Mouse (Mus musculus) liver, embryonic 14.5 days (tissue): ENCODE measurements around the gene Igdcc3.

Source experiments
- CTCF ChIP-seq: IDR thresholded peaks from 2 replicates; pipeline ENCODE4 v1.5.1; 2016; ENCODE audit warnings: antibody characterized with exemption, low read depth, control low read depth
- EP300 ChIP-seq: IDR thresholded peaks from 2 replicates; pipeline ENCODE4 v1.6.1; 2016; ENCODE audit warnings: antibody characterized with exemption, low read depth

DNA sequence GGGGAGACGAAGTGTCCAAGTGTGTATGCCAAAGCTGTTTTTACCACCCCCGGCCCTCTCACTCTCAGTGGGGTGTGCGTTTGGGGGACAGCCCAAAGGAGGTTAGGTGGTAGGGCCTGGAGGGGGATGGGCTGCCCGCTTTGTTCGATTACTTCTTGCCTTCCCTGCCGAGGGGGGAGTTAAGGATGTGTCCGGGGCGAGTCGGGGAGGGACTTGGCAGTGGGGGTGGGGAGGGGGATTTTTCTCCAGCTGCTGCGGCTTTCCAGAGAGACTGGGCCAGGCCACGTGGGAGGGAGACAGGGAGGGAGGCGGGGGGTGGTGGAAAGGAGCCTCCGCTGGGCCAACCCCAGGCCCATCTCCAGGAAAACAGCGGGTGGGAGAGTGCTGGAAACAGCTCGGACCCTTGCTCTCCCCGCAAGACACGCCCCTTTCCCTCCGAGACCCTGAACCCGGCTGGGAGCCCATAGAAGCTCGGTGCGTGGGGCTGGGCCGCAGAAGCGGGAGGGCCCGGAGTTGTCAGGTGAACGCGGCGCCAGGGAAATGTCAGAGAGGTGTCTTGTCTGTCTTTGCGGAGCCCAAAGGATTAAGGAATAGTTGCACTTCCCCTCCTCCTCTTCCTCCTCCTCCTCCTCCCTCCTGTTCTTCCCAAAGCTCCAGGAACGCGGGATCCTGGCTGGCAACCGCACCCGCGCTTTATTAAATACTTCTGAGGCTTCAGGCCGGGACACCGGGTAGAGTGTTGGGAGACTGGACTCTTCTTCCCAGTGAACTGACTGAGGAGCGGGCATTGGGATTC, 38.4 kb upstream of the Igdcc3 start:
- no peak for TF ChIP-seq CTCF
- TF ChIP-seq EP300: no peak
